Mouse (Mus musculus): ENCODE results near the gene Pcp4l1.

The Pcp4l1 gene

GRCm38 (mm10) chr1:171189476-171190114, 6.5 kb downstream of the Pcp4l1 start:
- no peak for DNase-seq (ENCODE audit: low read depth in 2 of 2, low spot score in 2 of 2)

GRCm38 (mm10) chr1:171189046-171189445, 7.0 kb downstream of the Pcp4l1 start:
- no peak for DNase-seq (ENCODE audit: low read depth in 2 of 2, low spot score in 2 of 2)

GRCm38 (mm10) chr1:171187851-171188700, 8.0 kb downstream of the Pcp4l1 start:
- no peak for DNase-seq (ENCODE audit: low read depth in 2 of 2, low spot score in 2 of 2)

- no peak for DNase-seq (ENCODE audit: low read depth in 2 of 2, low spot score in 2 of 2)
These were observed 10.4 kb downstream of the Pcp4l1 start for GRCm38 (mm10) chr1:171185655-171186054.

GRCm38 (mm10) chr1:171184314-171184713, 11.8 kb downstream of the Pcp4l1 start:
- DNase-seq (ENCODE audit: low read depth in 2 of 2, low spot score in 2 of 2): peak in 1 of 2 experiments; percentile 16

GRCm38 (mm10) chr1:171183620-171184019, 12.4 kb downstream of the Pcp4l1 start:
- DNase-seq (ENCODE audit: low read depth in 2 of 2, low spot score in 2 of 2): no peak

- DNase-seq (ENCODE audit: low read depth in 2 of 2, low spot score in 2 of 2): no peak
These were observed 13.0 kb downstream of the Pcp4l1 start for GRCm38 (mm10) chr1:171183025-171183424.

GRCm38 (mm10) chr1:171179487-171180171, 16.4 kb downstream of the Pcp4l1 start:
- no peak for DNase-seq (ENCODE audit: low read depth in 2 of 2, low spot score in 2 of 2)

- DNase-seq (ENCODE audit: low read depth in 2 of 2, low spot score in 2 of 2): no peak
These were observed 23.3 kb downstream of the Pcp4l1 start for GRCm38 (mm10) chr1:171172779-171173178.

- no peak for DNase-seq (ENCODE audit: low read depth in 2 of 2, low spot score in 2 of 2)
These were observed 24.9 kb downstream of the Pcp4l1 start for GRCm38 (mm10) chr1:171171138-171171537.

- no peak for DNase-seq (ENCODE audit: low read depth in 2 of 2, low spot score in 2 of 2)
These were observed 26.2 kb downstream of the Pcp4l1 start for GRCm38 (mm10) chr1:171169913-171170312.

- DNase-seq (ENCODE audit: low read depth in 2 of 2, low spot score in 2 of 2): no peak
These were observed 27.2 kb downstream of the Pcp4l1 start for GRCm38 (mm10) chr1:171168906-171169305.

- no peak for DNase-seq (ENCODE audit: low read depth in 2 of 2, low spot score in 2 of 2)
These were observed 30.3 kb downstream of the Pcp4l1 start for GRCm38 (mm10) chr1:171165629-171166345.

- DNase-seq (ENCODE audit: low read depth in 2 of 2, low spot score in 2 of 2): no peak
These were observed 31.8 kb downstream of the Pcp4l1 start for GRCm38 (mm10) chr1:171164258-171164657.

- DNase-seq (ENCODE audit: low read depth in 2 of 2, low spot score in 2 of 2): no peak
These were observed 33.5 kb downstream of the Pcp4l1 start for GRCm38 (mm10) chr1:171162526-171162925.

GRCm38 (mm10) chr1:171159485-171159975, 36.5 kb downstream of the Pcp4l1 start:
- DNase-seq (ENCODE audit: low read depth in 2 of 2, low spot score in 2 of 2): no peak

- no peak for DNase-seq (ENCODE audit: low read depth in 2 of 2, low spot score in 2 of 2)
These were observed 38.1 kb downstream of the Pcp4l1 start for GRCm38 (mm10) chr1:171157965-171158364.

GRCm38 (mm10) chr1:171156644-171157043, 39.4 kb downstream of the Pcp4l1 start:
- no peak for DNase-seq (ENCODE audit: low read depth in 2 of 2, low spot score in 2 of 2)

- no peak for DNase-seq (ENCODE audit: low read depth in 2 of 2, low spot score in 2 of 2)
These were observed 44.1 kb downstream of the Pcp4l1 start for GRCm38 (mm10) chr1:171151966-171152365.

GRCm38 (mm10) chr1:171150838-171151391, 45.2 kb downstream of the Pcp4l1 start:
- peak; percentile 6 to 28 for DNase-seq (ENCODE audit: low read depth in 2 of 2, low spot score in 2 of 2)
